Mouse (Mus musculus) neural tube, embryonic 12.5 days (tissue): Measurements from ENCODE around the gene Styk1. TPM values are rescaled to one million over a fixed set of nuclear protein-coding genes. Genes with fewer than 3 reads are reported as not detected.
A peak's percentile ranks its signal among the peaks of the same experiment; 100 is the strongest.
"Not testable (repeated sequence)": the region's sequence is repeated elsewhere in the genome, so short reads cannot be mapped to it uniquely, and the experiment has no call there.

Source experiments
- ATAC-seq: fragments of 200-750 bp; cut with Nextera tagmentation; 2 replicates; pipeline ENCODE4 v1.8.0; 2017; ENCODE audit warnings: low read depth, mild to moderate bottlenecking, moderate TSS enrichment, moderate library complexity; ENCODE audit not compliant: low FRiP score
- H3K27ac ChIP-seq: fragments of 300-500 bp; sonication (generic); 2 replicates; pipeline ENCODE4 v1.5.1; 2016
- H3K27me3 ChIP-seq: fragments of 300-500 bp; sonication (generic); replicated peaks from 2 replicates; pipeline ENCODE4 v1.6.1; 2016; ENCODE audit warnings: mild to moderate bottlenecking
- H3K36me3 ChIP-seq: fragments of 300-500 bp; sonication (generic); 2 replicates; pipeline ENCODE4 v1.6.1; 2016; ENCODE audit warnings: mild to moderate bottlenecking
- H3K4me1 ChIP-seq: fragments of 300-500 bp; sonication (generic); 2 replicates; pipeline ENCODE4 v1.6.1; 2016
- H3K4me2 ChIP-seq: fragments of 300-500 bp; sonication (generic); replicated peaks from 2 replicates; pipeline ENCODE4 v1.6.1; 2016; ENCODE audit warnings: mild to moderate bottlenecking
- H3K4me3 ChIP-seq: fragments of 300-500 bp; sonication (generic); 2 replicates; pipeline ENCODE4 v1.5.1; 2016
- H3K9ac ChIP-seq: fragments of 300-500 bp; sonication (generic); 2 replicates; pipeline ENCODE4 v1.6.1; 2016; ENCODE audit warnings: mild to moderate bottlenecking
- H3K9me3 ChIP-seq: fragments of 300-500 bp; sonication (generic); 2 replicates; pipeline ENCODE4 v1.6.1; 2016; ENCODE audit warnings: mild to moderate bottlenecking
- WGBS: fragments of 180-500 bp; shearing (Covaris S2); methylation state at CpG from one replicate; pipeline ENCODE4 v1.1.7; 2016; 5-methylcytosine and 5-hydroxymethylcytosine counted together
- polyA plus RNA-seq: library from polyadenylated mRNA; unstranded; fragments of >200 nt; fragmentation: Nextera tagmentation; extraction: Ambion mirVana; gene quantifications from 2 replicates; pipeline ENCODE4 v1.2.1, GENCODE M21; 2016

Styk1 gene
- polyA plus RNA-seq, 1 experiment from 2014 or later: 1.1 TPM

DNA sequence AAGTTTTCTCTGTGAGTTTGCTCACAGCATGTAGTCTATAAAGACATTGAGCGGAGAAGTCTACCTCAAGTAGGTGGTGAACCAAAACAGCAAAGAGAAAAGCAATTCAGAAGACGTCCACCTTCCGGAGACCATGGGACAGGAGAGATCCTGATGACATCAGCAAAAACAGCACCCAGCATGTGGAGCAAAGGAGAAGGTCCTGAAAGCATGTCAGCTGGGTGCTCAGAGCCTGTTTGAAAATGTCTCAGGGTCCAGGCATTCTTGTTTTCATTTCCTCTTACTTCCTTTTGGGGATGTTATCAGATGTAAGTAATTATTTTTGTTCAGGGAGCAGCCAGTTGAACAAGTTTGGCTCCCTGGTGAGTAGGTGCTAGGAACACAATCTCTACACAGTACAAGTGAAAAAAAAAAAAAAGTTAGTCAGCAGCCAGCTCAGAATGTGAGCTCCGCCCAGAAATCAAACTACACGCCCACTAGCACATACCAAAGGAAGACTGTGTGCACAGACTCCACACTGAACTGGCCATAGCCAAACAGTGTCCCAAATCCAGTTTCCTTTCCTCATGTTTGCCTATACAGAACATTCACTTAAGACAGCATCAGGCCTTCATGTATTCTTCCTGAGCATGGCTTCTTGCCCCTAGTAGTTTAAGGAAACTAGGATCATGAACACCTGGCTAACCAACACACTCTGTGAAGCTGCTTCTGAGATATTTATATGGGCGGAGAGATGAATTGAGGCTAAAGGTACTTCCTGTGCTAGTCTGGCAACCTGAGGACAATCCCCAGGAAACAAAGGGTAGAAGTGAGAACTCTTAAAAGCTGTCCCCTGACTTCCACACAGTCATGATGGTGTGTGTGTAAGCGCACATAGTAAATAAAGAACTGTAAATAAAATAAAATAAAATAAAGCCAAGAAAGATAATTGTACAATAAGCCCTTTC, 37.0 kb downstream of the Styk1 start:
- Histone ChIP-seq H3K4me3 (no peak overlapping the region), H3K4me1 (no peaks in the 10 kb centered on the region), H3K27ac (no peak overlapping the region), H3K9ac (no peak overlapping the region), H3K36me3 (no peaks in the 10 kb centered on the region), H3K4me2 (no peak overlapping the region), H3K9me3 (no peaks in the 10 kb centered on the region), H3K27me3 (no peaks in the 10 kb centered on the region)
- ATAC-seq: no peak
- WGBS: 80% methylated on average over 7 of the region's 7 CpGs

DNA sequence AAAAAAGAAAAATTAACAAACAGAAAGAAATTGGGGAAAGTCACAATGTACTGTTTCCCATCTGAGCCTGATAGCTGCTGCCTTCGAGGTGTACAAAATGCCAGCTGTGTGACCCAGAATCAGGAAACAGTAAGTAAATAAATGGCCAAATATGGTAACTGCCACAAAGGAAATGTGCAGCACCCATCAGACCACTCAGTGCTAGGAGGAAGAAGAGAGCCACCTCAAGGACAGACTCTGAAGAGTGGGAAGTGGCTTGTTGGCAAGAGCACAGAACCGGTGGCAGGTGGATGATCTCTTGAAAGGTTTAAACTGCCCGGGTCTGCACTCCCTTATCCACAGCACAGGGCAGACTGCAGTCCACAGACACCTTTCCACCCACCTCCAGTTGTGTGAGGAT, 45.4 kb downstream of the Styk1 start:
- H3K4me2 ChIP-seq: no peak overlapping the region
- no peak overlapping the region for H3K4me3 ChIP-seq
- H3K4me1 ChIP-seq: no peaks in the 10 kb centered on the region
- no peak for ATAC-seq
- WGBS: 74% methylated on average over 3 of the region's 3 CpGs
- H3K9me3 ChIP-seq: no peaks in the 10 kb centered on the region
- no peak overlapping the region for H3K27ac ChIP-seq
- no peak overlapping the region for H3K9ac ChIP-seq
- H3K27me3 ChIP-seq: no peaks in the 10 kb centered on the region
- no peaks in the 10 kb centered on the region for H3K36me3 ChIP-seq

DNA sequence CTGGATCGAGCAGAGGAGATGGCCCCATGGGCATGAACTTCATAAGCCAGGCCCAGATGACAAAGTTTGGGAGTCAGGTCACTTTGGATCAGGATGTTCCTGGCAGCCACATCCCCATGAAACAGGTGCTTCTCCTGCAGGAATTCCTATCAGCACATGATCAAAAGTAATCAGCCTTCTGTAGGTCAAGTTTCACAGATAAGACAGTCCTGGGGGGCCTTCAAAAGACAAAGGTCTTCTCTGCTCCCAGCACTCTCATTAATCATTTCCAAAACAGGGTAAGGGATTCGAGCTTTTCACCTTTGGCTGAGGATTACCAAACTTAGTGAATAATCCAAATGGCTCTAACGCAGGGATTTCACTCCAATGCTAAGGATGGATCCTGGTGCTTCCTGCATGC, 48.6 kb downstream of the Styk1 start:
- H3K36me3 ChIP-seq: no peaks in the 10 kb centered on the region
- no peak overlapping the region for H3K4me3 ChIP-seq
- 66% methylated on average over 3 of the region's 3 CpGs for WGBS
- no peak overlapping the region for H3K27ac ChIP-seq
- no peaks in the 10 kb centered on the region for H3K27me3 ChIP-seq
- H3K4me1 ChIP-seq: no peaks in the 10 kb centered on the region
- H3K9me3 ChIP-seq: no peaks in the 10 kb centered on the region
- H3K9ac ChIP-seq: no peak overlapping the region
- H3K4me2 ChIP-seq: no peak overlapping the region
- ATAC-seq: no peak

- Histone ChIP-seq H3K27ac (no peak overlapping the region), H3K27me3 (no peaks in the 10 kb centered on the region), H3K9me3 (no peaks in the 10 kb centered on the region), H3K4me2 (no peak overlapping the region), H3K4me3 (no peak overlapping the region), H3K4me1 (no peaks in the 10 kb centered on the region), H3K36me3 (no peaks in the 10 kb centered on the region), H3K9ac (no peak overlapping the region)
- ATAC-seq: no peak
Measured at GRCm38 (mm10) chr6:131298531-131298930, 54.9 kb downstream of the Styk1 start.

DNA sequence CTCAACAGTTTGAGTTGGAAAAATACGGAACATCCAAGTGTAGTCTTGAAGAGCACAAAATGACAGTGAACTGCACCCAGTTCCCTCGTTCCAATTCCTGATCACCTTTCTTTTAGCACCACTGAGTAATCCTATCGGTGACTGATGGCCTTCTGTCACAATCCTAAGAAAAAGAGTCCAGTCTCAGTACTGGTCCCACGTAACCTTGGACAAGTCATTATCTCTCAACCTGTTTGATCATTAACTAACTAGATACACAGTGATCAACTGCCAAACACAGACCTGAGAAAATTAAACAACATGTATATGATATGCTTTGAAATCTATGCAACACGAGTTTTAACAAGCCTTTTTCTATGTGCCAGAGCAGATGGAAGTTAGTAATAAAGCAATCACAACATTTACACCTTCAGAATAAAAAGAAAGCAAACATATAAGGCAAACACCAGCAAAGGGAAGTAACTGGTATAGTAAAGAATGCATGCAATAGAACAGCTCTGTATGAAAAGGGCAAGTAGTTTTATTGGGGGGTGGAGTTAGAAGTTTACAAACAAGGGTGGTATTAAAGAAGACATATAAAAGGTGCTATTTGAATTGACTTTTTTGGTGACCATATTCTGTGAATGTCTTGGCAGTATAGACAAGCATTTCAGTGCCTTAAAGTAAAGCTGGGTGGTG, 58.8 kb downstream of the Styk1 start:
- no peak overlapping the region for H3K9ac ChIP-seq
- H3K27me3 ChIP-seq: no peaks in the 10 kb centered on the region
- no peak overlapping the region for H3K4me2 ChIP-seq
- H3K27ac ChIP-seq: no peak overlapping the region
- H3K4me1 ChIP-seq: peaks cover 9% of the 10 kb centered on the region
- no peak for ATAC-seq
- no peaks in the 10 kb centered on the region for H3K36me3 ChIP-seq
- no peaks in the 10 kb centered on the region for H3K9me3 ChIP-seq
- H3K4me3 ChIP-seq: no peak overlapping the region
- WGBS: 88% methylated on average over 5 of the region's 5 CpGs

DNA sequence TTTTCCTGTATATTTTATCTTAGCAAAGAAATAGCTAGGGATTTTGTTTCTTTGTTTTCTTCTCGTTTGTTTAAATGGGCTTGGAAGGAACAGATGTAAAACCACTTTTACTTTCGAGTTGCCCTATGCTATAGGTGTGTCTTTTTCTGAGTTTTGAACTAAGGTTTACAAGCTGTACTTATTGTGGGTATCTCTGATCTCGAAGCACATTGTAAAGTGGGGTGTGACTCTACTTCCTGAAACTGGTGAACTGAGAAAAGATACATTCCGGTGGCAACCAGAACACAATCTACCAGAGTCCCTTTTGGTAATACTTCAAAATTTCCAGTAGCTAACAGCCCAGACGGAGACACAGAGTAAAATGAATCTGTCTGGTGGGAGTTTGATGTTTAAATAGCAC, 59.5 kb downstream of the Styk1 start:
- Histone ChIP-seq H3K4me2 (no peak overlapping the region), H3K9ac (no peak overlapping the region), H3K9me3 (no peaks in the 10 kb centered on the region), H3K27me3 (no peaks in the 10 kb centered on the region), H3K36me3 (no peaks in the 10 kb centered on the region), H3K27ac (no peak overlapping the region), H3K4me1 (peaks cover 9% of the 10 kb centered on the region), H3K4me3 (no peak overlapping the region)
- ATAC-seq: no peak
- WGBS: 94% methylated on average over 5 of the region's 5 CpGs

GRCm38 (mm10) chr6:131292991-131293788, 60.2 kb downstream of the Styk1 start, which contains the start of gene Magohb:
Gene Magohb, minus strand, starts transcription at chr6:131293244.
- Histone ChIP-seq H3K4me3 (peak within 1 kb of the TSS; percentile 69), H3K27ac (no peak within 1 kb of the TSS), H3K27me3 (no peaks in the 10 kb centered on the region), H3K9me3 (no peaks in the 10 kb centered on the region), H3K36me3 (peaks cover 1% of the 10 kb centered on the region; the same call in 1 of the 2 replicates), H3K4me2 (peak within 1 kb of the TSS; percentile 64), H3K4me1 (peaks cover 9% of the 10 kb centered on the region), H3K9ac (peak within 1 kb of the TSS; percentile 66)
- WGBS: 2% methylated on average over 51 of the region's 51 CpGs
- peak; percentile 90 for ATAC-seq

GRCm38 (mm10) chr6:131292276-131292990, 61.0 kb downstream of the Styk1 start:
- no peaks in the 10 kb centered on the region for H3K27me3 ChIP-seq
- H3K36me3 ChIP-seq: peaks cover 4% of the 10 kb centered on the region; the same call in 1 of the 2 replicates
- no peaks in the 10 kb centered on the region for H3K9me3 ChIP-seq
- peaks cover 9% of the 10 kb centered on the region for H3K4me1 ChIP-seq
- WGBS: 21% methylated on average over 10 of the region's 10 CpGs
- no peak overlapping the region for H3K27ac ChIP-seq
- peak overlapping the region; percentile 64 for H3K4me2 ChIP-seq
- peak overlapping the region; percentile 69 for H3K4me3 ChIP-seq
- peak overlapping the region; percentile 66 for H3K9ac ChIP-seq
- peak; percentile 65; the same call in 1 of the 2 replicates for ATAC-seq

- Histone ChIP-seq H3K9ac (no peak overlapping the region), H3K36me3 (peaks cover 4% of the 10 kb centered on the region; the same call in 1 of the 2 replicates), H3K9me3 (no peaks in the 10 kb centered on the region), H3K27me3 (no peaks in the 10 kb centered on the region), H3K27ac (no peak overlapping the region), H3K4me1 (peaks cover 9% of the 10 kb centered on the region), H3K4me2 (no peak overlapping the region), H3K4me3 (no peak overlapping the region)
- WGBS: 18% methylated on average over 2 of the region's 2 CpGs
- no peak for ATAC-seq
Measured at GRCm38 (mm10) chr6:131290430-131290829, 63.0 kb downstream of the Styk1 start.

- 92% methylated on average over 2 of the region's 2 CpGs for WGBS
- not testable (repeated sequence) for H3K27me3 ChIP-seq, H3K9ac ChIP-seq, H3K4me3 ChIP-seq, H3K4me2 ChIP-seq, H3K27ac ChIP-seq, ATAC-seq, H3K9me3 ChIP-seq, H3K4me1 ChIP-seq
- peaks cover 15% of the 10 kb centered on the region for H3K36me3 ChIP-seq
Measured at GRCm38 (mm10) chr6:131278160-131278559, 75.2 kb downstream of the Styk1 start.

DNA sequence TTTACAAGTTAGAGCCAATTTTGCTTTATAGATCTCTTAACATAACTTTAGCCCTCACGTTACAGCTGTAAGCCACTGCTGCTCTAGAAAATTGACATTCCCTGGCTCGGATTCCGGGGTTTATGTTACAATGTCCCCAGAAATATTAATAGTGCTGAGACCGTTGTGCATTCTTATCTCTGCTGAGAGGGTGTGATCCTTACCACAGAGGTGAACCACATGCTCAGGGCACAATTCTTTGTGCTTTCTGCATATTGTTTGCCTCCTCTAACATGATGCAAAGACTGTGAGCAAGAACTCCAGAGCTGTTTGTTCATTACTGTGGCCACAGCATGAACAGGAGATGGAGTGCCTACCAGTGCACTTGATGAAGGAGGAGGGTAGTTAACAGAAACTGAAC, 76.7 kb downstream of the Styk1 start:
- 88% methylated on average over 4 of the region's 4 CpGs for WGBS
- H3K9ac ChIP-seq: no peak overlapping the region

More for the DNA sequence above, 76.7 kb downstream of the Styk1 start:
- no peak overlapping the region for H3K4me3 ChIP-seq
- no peak overlapping the region for H3K4me2 ChIP-seq
- H3K9me3 ChIP-seq: no peaks in the 10 kb centered on the region
- H3K27ac ChIP-seq: no peak overlapping the region
- no peaks in the 10 kb centered on the region for H3K4me1 ChIP-seq
- H3K36me3 ChIP-seq: peaks cover 4% of the 10 kb centered on the region
- no peak for ATAC-seq
- no peaks in the 10 kb centered on the region for H3K27me3 ChIP-seq
